Mouse (Mus musculus): ENCODE measurements around the gene Myl9.
"Not testable (repeated sequence)": the region's sequence is repeated elsewhere in the genome, so short reads cannot be mapped to it uniquely, and the experiment has no call there.

The Myl9 gene

GRCm38 (mm10) chr2:156784016-156784585, 8.9 kb downstream of the Myl9 start:
- no peak for DNase-seq (ENCODE audit: low spot score in 2 of 2)

GRCm38 (mm10) chr2:156784891-156785290, 9.7 kb downstream of the Myl9 start:
- DNase-seq (ENCODE audit: low spot score in 2 of 2) = no peak

- DNase-seq (ENCODE audit: low spot score in 2 of 2) = not testable (repeated sequence)
Observed at GRCm38 (mm10) chr2:156786369-156786768, 11.1 kb downstream of the Myl9 start.

- DNase-seq (ENCODE audit: low spot score in 2 of 2) = no peak
Observed at GRCm38 (mm10) chr2:156787090-156787775, 12.0 kb downstream of the Myl9 start.

GRCm38 (mm10) chr2:156787776-156788105, 12.5 kb downstream of the Myl9 start:
- no peak for DNase-seq (ENCODE audit: low spot score in 2 of 2)

- DNase-seq (ENCODE audit: low spot score in 2 of 2) = no peak
Observed at GRCm38 (mm10) chr2:156788836-156789235, 13.6 kb downstream of the Myl9 start.

GRCm38 (mm10) chr2:156798516-156798915, 23.3 kb downstream of the Myl9 start:
- DNase-seq (ENCODE audit: low spot score in 2 of 2) = no peak

GRCm38 (mm10) chr2:156801045-156801444, 25.8 kb downstream of the Myl9 start:
- no peak for DNase-seq (ENCODE audit: low spot score in 2 of 2)

GRCm38 (mm10) chr2:156802116-156802515, 26.9 kb downstream of the Myl9 start:
- not testable (repeated sequence) for DNase-seq (ENCODE audit: low spot score in 2 of 2)

- no peak for DNase-seq (ENCODE audit: low spot score in 2 of 2)
Observed at GRCm38 (mm10) chr2:156803698-156804372, 28.6 kb downstream of the Myl9 start.

- no peak for DNase-seq (ENCODE audit: low spot score in 2 of 2)
Observed at GRCm38 (mm10) chr2:156804589-156804988, 29.4 kb downstream of the Myl9 start.

GRCm38 (mm10) chr2:156806886-156807285, 31.7 kb downstream of the Myl9 start:
- no peak for DNase-seq (ENCODE audit: low spot score in 2 of 2)

GRCm38 (mm10) chr2:156809579-156809978, 34.4 kb downstream of the Myl9 start:
- peak; percentile 11 to 58 for DNase-seq (ENCODE audit: low spot score in 2 of 2)

- no peak for DNase-seq (ENCODE audit: low spot score in 2 of 2)
Observed at GRCm38 (mm10) chr2:156810716-156811115, 35.5 kb downstream of the Myl9 start.

GRCm38 (mm10) chr2:156811556-156811955, 36.3 kb downstream of the Myl9 start:
- no peak for DNase-seq (ENCODE audit: low spot score in 2 of 2)

- DNase-seq (ENCODE audit: low spot score in 2 of 2) = no peak
Observed at GRCm38 (mm10) chr2:156814344-156814801, 39.2 kb downstream of the Myl9 start.

- no peak for DNase-seq (ENCODE audit: low spot score in 2 of 2)
Observed at GRCm38 (mm10) chr2:156814893-156815292, 39.7 kb downstream of the Myl9 start.

- DNase-seq (ENCODE audit: low spot score in 2 of 2) = no peak
Observed at GRCm38 (mm10) chr2:156815412-156815811, 40.2 kb downstream of the Myl9 start.

GRCm38 (mm10) chr2:156816116-156816515, 40.9 kb downstream of the Myl9 start:
- DNase-seq (ENCODE audit: low spot score in 2 of 2) = no peak

- DNase-seq (ENCODE audit: low spot score in 2 of 2) = not testable (repeated sequence)
Observed at GRCm38 (mm10) chr2:156825128-156825527, 49.9 kb downstream of the Myl9 start.

Data from frontal cortex, postnatal 10 days (tissue).